Mouse (Mus musculus) lung, postnatal 4 days (tissue): Measurements from ENCODE around the gene Copz2.
"Not testable (repeated sequence)": the region's sequence is repeated elsewhere in the genome, so short reads cannot be mapped to it uniquely, and the experiment has no call there.

Experiments
- DNase-seq, 2 experiments: peaks; one replicate each; pipeline ENCODE4 v3.0.0; 2021

The Copz2 gene

GRCm38 (mm10) chr11:96829403-96829812 is 20.3 kb upstream of the Copz2 start:
- DNase-seq: peak; percentile 94

- peak; percentile 98 to 99 for DNase-seq
Observed at GRCm38 (mm10) chr11:96829813-96830538, 19.7 kb upstream of the Copz2 start, which contains the start of gene Nfe2l1. Nfe2l1 (minus strand) TSS chr11:96829968.

- no peak for DNase-seq
Observed at GRCm38 (mm10) chr11:96830539-96831216, 19.0 kb upstream of the Copz2 start.

- DNase-seq: no peak
Observed at GRCm38 (mm10) chr11:96831516-96831915, 18.2 kb upstream of the Copz2 start.

GRCm38 (mm10) chr11:96832541-96832940 is 17.1 kb upstream of the Copz2 start:
- DNase-seq: no peak

- no peak for DNase-seq
Observed at GRCm38 (mm10) chr11:96832973-96833372, 16.7 kb upstream of the Copz2 start.

- no peak for DNase-seq
Observed at GRCm38 (mm10) chr11:96834127-96834526, 15.5 kb upstream of the Copz2 start.

- DNase-seq: no peak
Observed at GRCm38 (mm10) chr11:96837298-96837697, 12.4 kb upstream of the Copz2 start.

GRCm38 (mm10) chr11:96838341-96838740 is 11.3 kb upstream of the Copz2 start:
- no peak for DNase-seq

GRCm38 (mm10) chr11:96839428-96839827 is 10.2 kb upstream of the Copz2 start:
- no peak for DNase-seq

- DNase-seq: no peak
Observed at GRCm38 (mm10) chr11:96839877-96840276, 9.8 kb upstream of the Copz2 start.

- no peak for DNase-seq
Observed at GRCm38 (mm10) chr11:96840290-96840689, 9.4 kb upstream of the Copz2 start.

- DNase-seq: no peak
Observed at GRCm38 (mm10) chr11:96843627-96844026, 6.0 kb upstream of the Copz2 start.

- DNase-seq: no peak
Observed at GRCm38 (mm10) chr11:96847240-96847639, 2.4 kb upstream of the Copz2 start.

GRCm38 (mm10) chr11:96848694-96849093 is 976 bp upstream of the Copz2 start:
- DNase-seq: no peak

- DNase-seq: not testable (repeated sequence)
Observed at GRCm38 (mm10) chr11:96849145-96849544, 525 bp upstream of the Copz2 start.

- no peak for DNase-seq
Observed at GRCm38 (mm10) chr11:96857446-96857845, 7.8 kb downstream of the Copz2 start.

GRCm38 (mm10) chr11:96859635-96860034 is 10.0 kb downstream of the Copz2 start:
- DNase-seq: no peak

GRCm38 (mm10) chr11:96860564-96860963 is 10.9 kb downstream of the Copz2 start:
- DNase-seq: peak; percentile 86

- peak; percentile 50 to 74 for DNase-seq
Observed at GRCm38 (mm10) chr11:96861446-96861845, 11.8 kb downstream of the Copz2 start.

- DNase-seq: peak; percentile 93 to 96
Observed at GRCm38 (mm10) chr11:96861878-96862289, 12.2 kb downstream of the Copz2 start.

- DNase-seq: no peak
Observed at GRCm38 (mm10) chr11:96862534-96862933, 12.9 kb downstream of the Copz2 start.

- peak; percentile 33 to 65 for DNase-seq
Observed at GRCm38 (mm10) chr11:96863206-96863995, 13.7 kb downstream of the Copz2 start.
